Mouse (Mus musculus): ENCODE measurements around the gene Pigk.

The Pigk gene

DNA sequence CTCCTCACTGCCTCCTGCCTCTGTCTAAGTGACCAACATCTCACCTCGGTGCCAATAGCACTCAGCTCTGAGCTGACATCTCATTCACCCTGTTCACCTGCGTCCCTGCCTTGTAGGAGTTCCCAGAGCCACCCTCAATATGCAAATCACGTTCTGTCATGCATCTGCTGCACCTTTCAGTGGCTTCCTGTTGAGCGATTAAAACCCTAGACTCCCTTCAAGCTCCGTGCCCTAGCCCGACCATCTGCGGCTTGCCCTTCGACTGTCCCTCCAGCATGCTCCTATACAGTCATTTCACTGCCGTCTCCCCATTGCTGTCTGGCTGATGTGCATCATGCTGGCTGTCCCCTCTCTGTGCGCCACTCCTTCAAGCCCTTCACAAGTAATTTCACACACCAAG is 142.2 kb downstream of the Pigk start:
- no peaks in the 10 kb centered on the region for H3K36me3 ChIP-seq (ENCODE audit: insufficient read depth, low read length)
- no peaks in the 10 kb centered on the region for H3K4me1 ChIP-seq (replicated peaks; ENCODE audit: low read depth, low read length)
- no peak for TF ChIP-seq NANOG (IDR thresholded peaks at IDR 0.05; ENCODE audit: borderline replicate concordance, low read length)
- H3K4me3 ChIP-seq (replicated peaks; ENCODE audit: low read length): no peak overlapping the region
- H3K27me3 ChIP-seq (ENCODE audit: insufficient read depth, low read length): peaks cover 3% of the 10 kb centered on the region; the same call in 1 of the 2 replicates
- H3K9me3 ChIP-seq (ENCODE audit: low read length): no peaks in the 10 kb centered on the region

GRCm38 (mm10) chr3:152861450-152861849 is 147.6 kb downstream of the Pigk start:
- Histone ChIP-seq H3K4me1 (replicated peaks; ENCODE audit: low read depth, low read length) (no peaks in the 10 kb centered on the region), H3K36me3 (ENCODE audit: insufficient read depth, low read length) (no peaks in the 10 kb centered on the region), H3K27me3 (ENCODE audit: insufficient read depth, low read length) (no peaks in the 10 kb centered on the region), H3K4me3 (replicated peaks; ENCODE audit: low read length) (no peak overlapping the region), H3K9me3 (ENCODE audit: low read length) (no peaks in the 10 kb centered on the region)
- TF ChIP-seq CTCF (conservative IDR thresholded peaks at IDR 0.05; ENCODE audit: low read length): no peak

- Histone ChIP-seq H3K4me3 (replicated peaks; ENCODE audit: low read length) (no peak overlapping the region), H3K4me1 (replicated peaks; ENCODE audit: low read depth, low read length) (no peaks in the 10 kb centered on the region), H3K9me3 (ENCODE audit: low read length) (no peaks in the 10 kb centered on the region), H3K36me3 (ENCODE audit: insufficient read depth, low read length) (no peaks in the 10 kb centered on the region), H3K27me3 (ENCODE audit: insufficient read depth, low read length) (no peaks in the 10 kb centered on the region)
- no peak for TF ChIP-seq CTCF (conservative IDR thresholded peaks at IDR 0.05; ENCODE audit: low read length)
- no peak for TF ChIP-seq POU5F1 (IDR thresholded peaks at IDR 0.05; ENCODE audit: borderline replicate concordance, low read length)
- TF ChIP-seq NANOG (IDR thresholded peaks at IDR 0.05; ENCODE audit: borderline replicate concordance, low read length): no peak
Observed at GRCm38 (mm10) chr3:152861978-152862377, 148.1 kb downstream of the Pigk start.

- no peaks in the 10 kb centered on the region for H3K36me3 ChIP-seq (ENCODE audit: insufficient read depth, low read length)
- H3K27me3 ChIP-seq (ENCODE audit: insufficient read depth, low read length): no peaks in the 10 kb centered on the region
- no peak for TF ChIP-seq CTCF (conservative IDR thresholded peaks at IDR 0.05; ENCODE audit: low read length)
- TF ChIP-seq POU5F1 (IDR thresholded peaks at IDR 0.05; ENCODE audit: borderline replicate concordance, low read length): no peak
- no peak for TF ChIP-seq NANOG (IDR thresholded peaks at IDR 0.05; ENCODE audit: borderline replicate concordance, low read length)
- H3K4me1 ChIP-seq (replicated peaks; ENCODE audit: low read depth, low read length): no peaks in the 10 kb centered on the region
- no peak overlapping the region for H3K4me3 ChIP-seq (replicated peaks; ENCODE audit: low read length)
- no peaks in the 10 kb centered on the region for H3K9me3 ChIP-seq (ENCODE audit: low read length)
Observed at GRCm38 (mm10) chr3:152866035-152866965, 152.4 kb downstream of the Pigk start.

DNA sequence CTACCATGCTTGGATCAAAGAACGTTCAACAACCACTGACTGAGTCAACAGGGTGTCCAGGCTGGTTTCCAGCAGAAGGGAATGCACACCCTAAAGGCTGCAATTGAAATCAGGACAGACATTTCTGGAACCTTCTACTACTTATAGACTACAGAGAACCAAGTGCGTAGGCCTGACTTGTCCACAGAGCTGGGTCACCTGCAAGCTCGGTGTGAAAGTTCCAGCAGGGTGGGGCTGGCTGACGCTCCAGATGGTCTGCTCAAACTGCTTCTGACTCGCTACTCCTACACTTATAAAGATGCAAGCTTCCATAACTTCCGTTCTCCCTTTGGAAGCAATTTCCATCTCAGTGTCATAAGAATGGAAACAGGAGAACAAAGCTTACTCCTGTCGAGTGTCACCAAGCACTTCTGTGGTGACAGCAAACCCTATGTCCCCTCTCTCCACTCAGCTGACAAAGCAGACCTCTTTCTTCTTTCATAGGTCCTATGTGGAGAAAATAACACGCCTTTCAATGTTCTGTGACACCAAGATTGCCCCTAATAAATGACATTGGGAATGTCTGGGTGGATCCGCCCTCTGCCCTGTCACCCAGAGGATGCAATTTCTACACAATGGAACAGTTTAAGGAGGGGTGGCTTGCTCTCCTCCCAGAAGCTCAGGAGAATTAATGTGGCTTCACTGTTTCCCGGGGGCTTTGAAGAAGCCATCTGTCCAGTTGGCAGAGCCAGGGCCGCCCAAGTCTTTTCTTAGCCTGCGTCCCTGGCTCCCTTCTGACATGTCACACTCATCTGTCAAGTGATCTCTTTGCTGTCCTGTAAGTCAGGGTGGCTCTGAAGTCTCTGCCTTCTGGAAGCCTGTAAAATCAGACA is 154.0 kb downstream of the Pigk start:
- no peak for TF ChIP-seq NANOG (IDR thresholded peaks at IDR 0.05; ENCODE audit: borderline replicate concordance, low read length)
- Histone ChIP-seq H3K4me1 (replicated peaks; ENCODE audit: low read depth, low read length) (no peaks in the 10 kb centered on the region), H3K36me3 (ENCODE audit: insufficient read depth, low read length) (no peaks in the 10 kb centered on the region), H3K4me3 (replicated peaks; ENCODE audit: low read length) (no peak overlapping the region), H3K27me3 (ENCODE audit: insufficient read depth, low read length) (no peaks in the 10 kb centered on the region), H3K9me3 (ENCODE audit: low read length) (no peaks in the 10 kb centered on the region)

- H3K9me3 ChIP-seq (ENCODE audit: low read length): no peaks in the 10 kb centered on the region
- H3K27me3 ChIP-seq (ENCODE audit: insufficient read depth, low read length): no peaks in the 10 kb centered on the region
- H3K4me1 ChIP-seq (replicated peaks; ENCODE audit: low read depth, low read length): no peaks in the 10 kb centered on the region
- H3K36me3 ChIP-seq (ENCODE audit: insufficient read depth, low read length): no peaks in the 10 kb centered on the region
- TF ChIP-seq CTCF (conservative IDR thresholded peaks at IDR 0.05; ENCODE audit: low read length) (no peak), POU5F1 (IDR thresholded peaks at IDR 0.05; ENCODE audit: borderline replicate concordance, low read length) (no peak), NANOG (IDR thresholded peaks at IDR 0.05; ENCODE audit: borderline replicate concordance, low read length) (no peak)
- no peak overlapping the region for H3K4me3 ChIP-seq (replicated peaks; ENCODE audit: low read length)
Observed at GRCm38 (mm10) chr3:152872054-152872453, 158.2 kb downstream of the Pigk start.

GRCm38 (mm10) chr3:152872596-152872995 is 158.7 kb downstream of the Pigk start:
- Histone ChIP-seq H3K9me3 (ENCODE audit: low read length) (no peaks in the 10 kb centered on the region), H3K4me1 (replicated peaks; ENCODE audit: low read depth, low read length) (no peaks in the 10 kb centered on the region), H3K4me3 (replicated peaks; ENCODE audit: low read length) (no peak overlapping the region), H3K36me3 (ENCODE audit: insufficient read depth, low read length) (no peaks in the 10 kb centered on the region), H3K27me3 (ENCODE audit: insufficient read depth, low read length) (no peaks in the 10 kb centered on the region)
- TF ChIP-seq CTCF (conservative IDR thresholded peaks at IDR 0.05; ENCODE audit: low read length): no peak

- Histone ChIP-seq H3K9me3 (ENCODE audit: low read length) (no peaks in the 10 kb centered on the region), H3K4me3 (replicated peaks; ENCODE audit: low read length) (no peak overlapping the region), H3K27me3 (ENCODE audit: insufficient read depth, low read length) (no peaks in the 10 kb centered on the region), H3K36me3 (ENCODE audit: insufficient read depth, low read length) (no peaks in the 10 kb centered on the region), H3K4me1 (replicated peaks; ENCODE audit: low read depth, low read length) (no peaks in the 10 kb centered on the region)
- TF ChIP-seq NANOG (IDR thresholded peaks at IDR 0.05; ENCODE audit: borderline replicate concordance, low read length) (no peak), CTCF (conservative IDR thresholded peaks at IDR 0.05; ENCODE audit: low read length) (no peak), POU5F1 (IDR thresholded peaks at IDR 0.05; ENCODE audit: borderline replicate concordance, low read length) (no peak)
Observed at GRCm38 (mm10) chr3:152874431-152875355, 160.8 kb downstream of the Pigk start.
